Mouse (Mus musculus): ENCODE results near the gene Dnmbp. TPM values are rescaled to one million over a fixed set of nuclear protein-coding genes. Genes with fewer than 3 reads are reported as not detected.
"Not testable (repeated sequence)": the region's sequence is repeated elsewhere in the genome, so short reads cannot be mapped to it uniquely, and the experiment has no call there.

Gene Dnmbp
- polyA plus RNA-seq, 1 experiment from 2014 or later = 8.9 TPM

GRCm38 (mm10) chr19:43954864-43955263 lies 14.9 kb upstream of the Dnmbp start:
- Histone ChIP-seq H3K4me2 (replicated peaks) (no peak overlapping the region), H3K9me3 (ENCODE audit: control insufficient read depth, low read length) (no peaks in the 10 kb centered on the region), H3K27me3 (ENCODE audit: control insufficient read depth, insufficient read depth, low read length) (no peaks in the 10 kb centered on the region), H3K9ac (no peak overlapping the region), H3K27ac (no peak overlapping the region), H3K4me3 (replicated peaks; ENCODE audit: low read length) (no peak overlapping the region), H3K4me1 (replicated peaks; ENCODE audit: control insufficient read depth, insufficient read depth, low read length) (no peaks in the 10 kb centered on the region), H3K36me3 (replicated peaks; ENCODE audit: control insufficient read depth, insufficient read depth) (no peaks in the 10 kb centered on the region)
- DNase-seq (ENCODE audit: low spot score) (no peak), ATAC-seq (ENCODE audit: low FRiP score) (no peak)
- 72% methylated on average over 4 of the region's 4 CpGs for WGBS

- WGBS = 89% methylated on average over 7 of the region's 8 CpGs
- ATAC-seq (ENCODE audit: low FRiP score); DNase-seq (ENCODE audit: low spot score); H3K4me2 ChIP-seq (replicated peaks); H3K27ac ChIP-seq; H3K27me3 ChIP-seq (ENCODE audit: control insufficient read depth, insufficient read depth, low read length); H3K4me3 ChIP-seq (replicated peaks; ENCODE audit: low read length); H3K4me1 ChIP-seq (replicated peaks; ENCODE audit: control insufficient read depth, insufficient read depth, low read length); H3K9ac ChIP-seq; H3K9me3 ChIP-seq (ENCODE audit: control insufficient read depth, low read length); H3K36me3 ChIP-seq (replicated peaks; ENCODE audit: control insufficient read depth, insufficient read depth): not testable (repeated sequence)
Observed at GRCm38 (mm10) chr19:43952936-43953335, 12.9 kb upstream of the Dnmbp start.

GRCm38 (mm10) chr19:43949111-43949810 lies 9.3 kb upstream of the Dnmbp start:
- 4% methylated on average over 12 of the region's 12 CpGs for WGBS

GRCm38 (mm10) chr19:43944566-43944965 lies 4.6 kb upstream of the Dnmbp start:
- H3K4me3 ChIP-seq (replicated peaks; ENCODE audit: low read length) = no peak overlapping the region
- no peaks in the 10 kb centered on the region for H3K36me3 ChIP-seq (replicated peaks; ENCODE audit: control insufficient read depth, insufficient read depth)
- ATAC-seq (ENCODE audit: low FRiP score) (no peak), DNase-seq (ENCODE audit: low spot score) (no peak)
- 93% methylated on average over 8 of the region's 8 CpGs for WGBS
- no peak overlapping the region for H3K9ac ChIP-seq
- H3K4me2 ChIP-seq (replicated peaks) = no peak overlapping the region
- no peaks in the 10 kb centered on the region for H3K27me3 ChIP-seq (ENCODE audit: control insufficient read depth, insufficient read depth, low read length)
- H3K4me1 ChIP-seq (replicated peaks; ENCODE audit: control insufficient read depth, insufficient read depth, low read length) = 0 out of 2 replicates have a peak, but pooled peaks cover 2% of the 10 kb centered on the region
- no peaks in the 10 kb centered on the region for H3K9me3 ChIP-seq (ENCODE audit: control insufficient read depth, low read length)
- H3K27ac ChIP-seq = no peak overlapping the region

More at GRCm38 (mm10) chr19:43949111-43949810, 9.3 kb upstream of the Dnmbp start:
- DNase-seq (ENCODE audit: low spot score) (no peak), ATAC-seq (ENCODE audit: low FRiP score) (no peak)
- no peak overlapping the region for H3K4me3 ChIP-seq (replicated peaks; ENCODE audit: low read length)
- H3K4me1 ChIP-seq (replicated peaks; ENCODE audit: control insufficient read depth, insufficient read depth, low read length) = 0 out of 2 replicates have a peak, but pooled peaks cover 3% of the 10 kb centered on the region
- H3K9me3 ChIP-seq (ENCODE audit: control insufficient read depth, low read length) = no peaks in the 10 kb centered on the region
- no peak overlapping the region for H3K27ac ChIP-seq
- no peaks in the 10 kb centered on the region for H3K36me3 ChIP-seq (replicated peaks; ENCODE audit: control insufficient read depth, insufficient read depth)
- H3K27me3 ChIP-seq (ENCODE audit: control insufficient read depth, insufficient read depth, low read length) = no peaks in the 10 kb centered on the region
- no peak overlapping the region for H3K9ac ChIP-seq
- H3K4me2 ChIP-seq (replicated peaks) = no peak overlapping the region

- Histone ChIP-seq H3K36me3 (replicated peaks; ENCODE audit: control insufficient read depth, insufficient read depth) (no peaks in the 10 kb centered on the region), H3K4me1 (replicated peaks; ENCODE audit: control insufficient read depth, insufficient read depth, low read length) (peaks cover 10% of the 10 kb centered on the region; the same call in 1 of the 2 replicates), H3K27ac (no peak overlapping the region), H3K4me2 (replicated peaks) (no peak overlapping the region), H3K9me3 (ENCODE audit: control insufficient read depth, low read length) (no peaks in the 10 kb centered on the region), H3K27me3 (ENCODE audit: control insufficient read depth, insufficient read depth, low read length) (no peaks in the 10 kb centered on the region), H3K4me3 (replicated peaks; ENCODE audit: low read length) (no peak overlapping the region), H3K9ac (no peak overlapping the region)
- ATAC-seq (ENCODE audit: low FRiP score) = no peak
- DNase-seq (ENCODE audit: low spot score) = no peak
- WGBS = 81% methylated on average over 16 of the region's 16 CpGs
Observed at GRCm38 (mm10) chr19:43943076-43943475, 3.1 kb upstream of the Dnmbp start.

GRCm38 (mm10) chr19:43939171-43939768 lies 721 bp downstream of the Dnmbp start:
- DNase-seq (ENCODE audit: low spot score) (no peak), ATAC-seq (ENCODE audit: low FRiP score) (no peak)
- Histone ChIP-seq H3K27me3 (ENCODE audit: control insufficient read depth, insufficient read depth, low read length) (no peaks in the 10 kb centered on the region), H3K4me2 (replicated peaks) (peak overlapping the region; percentile 72), H3K4me1 (replicated peaks; ENCODE audit: control insufficient read depth, insufficient read depth, low read length) (peaks cover 10% of the 10 kb centered on the region; the same call in 1 of the 2 replicates), H3K9me3 (ENCODE audit: control insufficient read depth, low read length) (no peaks in the 10 kb centered on the region), H3K4me3 (replicated peaks; ENCODE audit: low read length) (peak overlapping the region; percentile 72), H3K36me3 (replicated peaks; ENCODE audit: control insufficient read depth, insufficient read depth) (no peaks in the 10 kb centered on the region), H3K27ac (no peak overlapping the region), H3K9ac (peak overlapping the region; percentile 81)
- WGBS = 37% methylated on average over 16 of the region's 16 CpGs

GRCm38 (mm10) chr19:43938355-43938754 lies 1.6 kb downstream of the Dnmbp start:
- DNase-seq (ENCODE audit: low spot score) (no peak), ATAC-seq (ENCODE audit: low FRiP score) (no peak)
- whole genome bisulfite sequencing = 53% methylated on average over 11 of the region's 11 CpGs
- Histone ChIP-seq H3K27me3 (ENCODE audit: control insufficient read depth, insufficient read depth, low read length) (no peaks in the 10 kb centered on the region), H3K27ac (no peak overlapping the region), H3K9me3 (ENCODE audit: control insufficient read depth, low read length) (no peaks in the 10 kb centered on the region), H3K4me3 (replicated peaks; ENCODE audit: low read length) (no peak overlapping the region), H3K9ac (0 out of 2 replicates have a peak overlapping the region, but pooled peaks have one; percentile 8), H3K4me2 (replicated peaks) (peak overlapping the region; percentile 72; the same call in 1 of the 2 replicates), H3K36me3 (replicated peaks; ENCODE audit: control insufficient read depth, insufficient read depth) (no peaks in the 10 kb centered on the region), H3K4me1 (replicated peaks; ENCODE audit: control insufficient read depth, insufficient read depth, low read length) (peaks cover 10% of the 10 kb centered on the region; the same call in 1 of the 2 replicates)

GRCm38 (mm10) chr19:43930926-43931325 lies 9.1 kb downstream of the Dnmbp start:
- no peak for ATAC-seq (ENCODE audit: low FRiP score)
- H3K4me2 ChIP-seq (replicated peaks) = no peak overlapping the region
- H3K36me3 ChIP-seq (replicated peaks; ENCODE audit: control insufficient read depth, insufficient read depth) = no peaks in the 10 kb centered on the region
- H3K9me3 ChIP-seq (ENCODE audit: control insufficient read depth, low read length) = no peaks in the 10 kb centered on the region
- peaks cover 9% of the 10 kb centered on the region; the same call in 1 of the 2 replicates for H3K4me1 ChIP-seq (replicated peaks; ENCODE audit: control insufficient read depth, insufficient read depth, low read length)
- H3K4me3 ChIP-seq (replicated peaks; ENCODE audit: low read length) = no peak overlapping the region
- no peaks in the 10 kb centered on the region for H3K27me3 ChIP-seq (ENCODE audit: control insufficient read depth, insufficient read depth, low read length)
- WGBS = 87% methylated on average over 6 of the region's 6 CpGs
- no peak overlapping the region for H3K9ac ChIP-seq
- H3K27ac ChIP-seq = no peak overlapping the region
- no peak for DNase-seq (ENCODE audit: low spot score)

- Histone ChIP-seq H3K9ac (no peak overlapping the region), H3K4me3 (replicated peaks; ENCODE audit: low read length) (no peak overlapping the region), H3K27ac (no peak overlapping the region), H3K9me3 (ENCODE audit: control insufficient read depth, low read length) (no peaks in the 10 kb centered on the region), H3K4me1 (replicated peaks; ENCODE audit: control insufficient read depth, insufficient read depth, low read length) (peaks cover 9% of the 10 kb centered on the region; the same call in 1 of the 2 replicates), H3K4me2 (replicated peaks) (no peak overlapping the region), H3K36me3 (replicated peaks; ENCODE audit: control insufficient read depth, insufficient read depth) (no peaks in the 10 kb centered on the region), H3K27me3 (ENCODE audit: control insufficient read depth, insufficient read depth, low read length) (no peaks in the 10 kb centered on the region)
- WGBS = 36% methylated on average over 7 of the region's 7 CpGs
- DNase-seq (ENCODE audit: low spot score) (no peak), ATAC-seq (ENCODE audit: low FRiP score) (no peak)
Observed at GRCm38 (mm10) chr19:43930366-43930765, 9.6 kb downstream of the Dnmbp start.
